Mouse (Mus musculus): ENCODE results near the gene Ftl1. TPM values are rescaled to one million over a fixed set of nuclear protein-coding genes. Genes with fewer than 3 reads are reported as not detected.

Ftl1 gene
- polyA plus RNA-seq, 1 experiment from 2014 or later = 5,335 TPM

DNA sequence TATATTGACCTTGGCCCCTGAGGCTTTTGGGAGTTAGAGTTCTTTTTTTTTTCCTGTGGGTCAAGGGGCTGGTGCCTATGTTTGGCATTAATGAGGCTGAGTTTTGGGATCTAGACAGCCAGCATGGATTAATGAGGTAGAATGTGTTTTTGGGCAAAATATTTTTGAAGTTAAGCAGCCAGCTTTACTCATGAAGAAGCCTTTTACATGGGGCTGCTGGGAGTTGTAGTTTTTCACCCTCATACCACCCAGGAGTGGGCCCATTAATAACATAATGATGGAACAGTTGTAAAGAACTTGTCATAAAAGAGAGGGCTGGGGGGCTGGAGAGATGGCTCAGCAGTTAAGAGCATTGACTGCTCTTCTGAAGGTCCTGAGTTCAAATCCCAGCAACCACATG lies 13.1 kb downstream of the Ftl1 start:
- peaks cover 47% of the 10 kb centered on the region for H3K36me3 ChIP-seq
- no peak for ATAC-seq (ENCODE audit: low FRiP score)

DNA sequence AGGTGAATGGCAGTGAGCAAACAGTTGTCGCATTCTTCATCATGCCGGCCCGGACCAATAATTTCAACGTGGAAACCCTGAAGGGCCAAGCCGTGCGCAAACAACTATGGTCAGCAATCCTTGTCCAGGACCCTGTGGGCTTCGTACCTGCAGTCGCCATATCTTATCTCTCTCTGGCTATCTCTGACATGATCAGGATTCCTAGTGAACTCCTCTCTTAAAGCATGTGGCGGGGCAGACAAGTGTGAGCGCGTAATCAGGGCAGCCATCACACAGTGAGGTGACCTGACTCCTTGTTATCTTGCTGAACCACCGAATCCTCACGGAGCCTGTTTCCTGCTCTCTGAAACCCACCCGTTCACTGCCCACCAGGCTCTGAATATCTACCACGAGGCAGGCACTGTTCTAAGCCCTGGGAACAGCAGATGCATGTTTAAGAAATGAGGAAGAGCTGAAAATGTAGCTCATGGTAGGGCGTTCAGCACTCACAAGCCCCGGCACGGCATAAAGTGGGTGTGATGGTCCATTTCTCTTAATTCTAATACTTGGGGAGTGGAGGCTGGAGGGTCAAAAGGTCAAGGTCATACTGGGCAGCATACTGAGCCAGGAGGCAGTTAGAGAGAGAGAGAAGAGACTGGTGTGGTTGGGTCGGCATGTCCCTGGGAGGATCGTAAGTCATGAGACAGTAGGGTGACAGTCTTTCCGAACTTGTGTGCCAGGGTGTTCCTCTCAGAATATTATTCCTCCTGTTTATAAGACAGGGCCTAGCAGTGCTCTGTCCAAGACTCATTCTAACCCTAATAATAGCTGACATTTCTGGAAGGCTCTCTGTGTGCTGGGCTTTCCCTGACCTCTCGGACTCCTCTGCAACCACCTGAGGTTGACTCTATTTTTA lies 15.9 kb downstream of the Ftl1 start:
- peaks cover 47% of the 10 kb centered on the region for H3K36me3 ChIP-seq

More for the DNA sequence above, 13.1 kb downstream of the Ftl1 start:
- H3K27ac ChIP-seq (replicated peaks) = no peak overlapping the region
- H3K4me3 ChIP-seq (replicated peaks) = no peak overlapping the region
- peaks cover 5% of the 10 kb centered on the region for H3K4me1 ChIP-seq
- no peaks in the 10 kb centered on the region for H3K9me3 ChIP-seq (replicated peaks)
- no peak overlapping the region for H3K9ac ChIP-seq (replicated peaks)
- H3K4me2 ChIP-seq = no peak overlapping the region
- H3K27me3 ChIP-seq (replicated peaks) = no peaks in the 10 kb centered on the region

DNA sequence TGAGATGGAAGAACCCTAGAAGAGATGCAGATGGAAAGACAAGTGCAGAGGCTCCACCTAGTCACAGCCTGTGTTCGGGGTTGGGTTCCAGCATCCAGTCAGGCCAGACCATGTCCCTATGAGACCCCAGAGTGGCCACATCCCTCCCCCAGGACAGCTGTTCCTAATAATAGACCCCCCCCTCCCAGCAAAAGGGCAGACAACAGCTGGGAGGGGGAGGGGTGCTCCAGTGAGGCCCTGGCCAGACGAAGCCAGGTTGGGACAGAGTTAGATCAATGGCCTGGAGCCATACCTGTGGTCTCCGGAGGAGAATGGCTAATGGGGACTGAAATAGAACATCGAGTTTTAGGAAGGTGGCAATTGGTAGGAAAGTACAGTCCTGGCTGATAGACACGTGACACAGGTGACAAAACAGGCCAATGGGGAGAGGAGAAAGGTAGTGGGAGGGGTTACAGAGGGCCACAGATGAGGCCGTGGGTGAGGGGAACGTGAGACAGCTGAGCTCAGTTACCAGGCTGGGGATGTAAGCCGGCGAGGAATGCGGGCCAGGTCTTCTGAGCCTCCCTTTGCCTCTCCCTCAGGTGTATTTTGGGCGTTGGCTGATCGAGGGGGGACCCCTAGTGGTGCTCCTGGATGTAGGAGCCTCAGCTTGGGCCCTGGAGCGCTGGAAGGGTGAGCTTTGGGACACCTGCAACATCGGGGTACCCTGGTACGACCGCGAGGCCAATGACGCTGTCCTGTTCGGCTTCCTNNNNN lies 22.0 kb downstream of the Ftl1 start, which contains the start of gene Ruvbl2:
Gene Ruvbl2 (minus strand): TSS at position 576 of the 756 bp plus-strand sequence.
- Histone ChIP-seq H3K27ac (replicated peaks) (no peak within 1 kb of the TSS), H3K9me3 (replicated peaks) (no peaks in the 10 kb centered on the region), H3K4me2 (peak within 1 kb of the TSS; percentile 30), H3K27me3 (replicated peaks) (no peaks in the 10 kb centered on the region), H3K9ac (replicated peaks) (no peak within 1 kb of the TSS), H3K4me3 (replicated peaks) (no peak within 1 kb of the TSS), H3K4me1 (peaks cover 43% of the 10 kb centered on the region), H3K36me3 (peaks cover 12% of the 10 kb centered on the region)
- 21% methylated on average over 19 of the region's 19 CpGs for WGBS
- no peak for ATAC-seq (ENCODE audit: low FRiP score)

More for the DNA sequence above, 15.9 kb downstream of the Ftl1 start:
- Histone ChIP-seq H3K27ac (replicated peaks) (no peak overlapping the region), H3K4me2 (no peak overlapping the region), H3K4me3 (replicated peaks) (no peak overlapping the region), H3K27me3 (replicated peaks) (no peaks in the 10 kb centered on the region), H3K4me1 (0 out of 2 replicates have a peak, but pooled peaks cover 2% of the 10 kb centered on the region), H3K9me3 (replicated peaks) (no peaks in the 10 kb centered on the region), H3K9ac (replicated peaks) (no peak overlapping the region)
- 91% methylated on average over 22 of the region's 22 CpGs for WGBS
- no peak for ATAC-seq (ENCODE audit: low FRiP score)

DNA sequence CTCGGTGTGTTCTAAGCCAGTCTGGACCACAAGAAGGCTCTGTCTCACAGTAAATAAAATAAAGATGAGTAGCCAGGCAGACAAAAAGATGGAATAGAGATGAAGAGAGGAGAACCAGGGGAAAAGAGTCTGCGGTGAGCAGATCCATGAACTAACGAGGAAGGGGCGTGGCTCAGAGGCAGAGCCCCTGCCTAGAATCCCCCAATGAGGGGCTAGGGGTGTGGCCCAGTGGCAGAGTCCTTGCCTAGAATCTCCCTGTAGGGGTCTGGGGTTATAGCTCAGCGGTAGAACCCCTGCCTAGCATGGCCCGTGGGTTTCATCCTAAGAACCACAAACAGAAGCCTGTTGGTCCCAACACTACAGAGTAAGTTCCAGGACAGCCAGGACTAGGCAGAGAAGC lies 22.6 kb downstream of the Ftl1 start:
- Histone ChIP-seq H3K4me2 (no peak overlapping the region), H3K27ac (replicated peaks) (no peak overlapping the region), H3K36me3 (0 out of 2 replicates have a peak, but pooled peaks cover 8% of the 10 kb centered on the region), H3K9ac (replicated peaks) (no peak overlapping the region), H3K27me3 (replicated peaks) (no peaks in the 10 kb centered on the region), H3K4me3 (replicated peaks) (no peak overlapping the region), H3K9me3 (replicated peaks) (no peaks in the 10 kb centered on the region), H3K4me1 (peaks cover 44% of the 10 kb centered on the region)
- 39% methylated on average over 6 of the region's 6 CpGs for WGBS
- no peak for ATAC-seq (ENCODE audit: low FRiP score)

DNA sequence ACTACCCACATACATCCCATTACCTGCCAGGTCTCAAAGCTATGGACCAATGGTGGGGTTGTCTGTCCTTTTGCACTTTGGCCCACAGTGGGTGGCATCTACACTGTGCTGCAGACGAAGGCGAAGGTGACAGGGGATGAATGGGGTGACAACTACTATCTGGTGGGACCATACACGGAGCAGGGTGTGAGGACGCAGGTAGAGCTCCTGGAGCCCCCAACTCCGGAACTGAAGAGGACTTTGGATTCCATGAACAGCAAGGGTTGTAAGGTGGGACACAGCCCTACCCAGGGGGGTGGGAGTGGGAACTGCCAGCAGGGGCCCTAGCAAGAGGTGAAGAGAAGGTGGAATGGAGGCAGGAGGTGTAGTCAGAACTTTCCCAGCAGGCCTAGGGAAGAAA lies 23.2 kb downstream of the Ftl1 start:
- H3K4me3 ChIP-seq (replicated peaks) = 0 out of 2 replicates have a peak overlapping the region, but pooled peaks have one; percentile 1
- no peak overlapping the region for H3K27ac ChIP-seq (replicated peaks)
- H3K9me3 ChIP-seq (replicated peaks) = no peaks in the 10 kb centered on the region
- WGBS = 91% methylated on average over 5 of the region's 5 CpGs
- 0 out of 2 replicates have a peak, but pooled peaks cover 13% of the 10 kb centered on the region for H3K36me3 ChIP-seq
- ATAC-seq (ENCODE audit: low FRiP score) = no peak
- no peaks in the 10 kb centered on the region for H3K27me3 ChIP-seq (replicated peaks)
- peaks cover 47% of the 10 kb centered on the region for H3K4me1 ChIP-seq
- H3K9ac ChIP-seq (replicated peaks) = no peak overlapping the region
- H3K4me2 ChIP-seq = peak overlapping the region; percentile 98

DNA sequence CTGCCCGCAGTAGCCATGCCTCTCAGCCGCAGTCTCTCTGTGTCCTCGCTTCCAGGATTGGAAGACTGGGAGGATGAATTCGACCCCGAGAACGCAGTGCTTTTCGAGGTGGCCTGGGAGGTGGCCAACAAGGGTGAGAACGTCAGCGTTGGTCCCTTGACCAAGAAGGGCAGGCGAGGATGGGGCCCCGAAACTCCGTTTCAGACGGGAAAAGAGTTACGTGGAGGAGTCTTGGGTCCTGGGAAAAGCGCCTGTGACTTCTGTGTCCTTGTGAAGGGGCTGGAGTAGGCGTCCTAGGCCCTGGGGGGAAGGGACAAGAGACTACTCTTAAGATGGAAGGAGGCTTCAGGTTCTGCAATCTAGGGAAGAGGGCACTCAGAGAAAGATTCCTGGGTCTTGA lies 24.6 kb downstream of the Ftl1 start:
- H3K4me2 ChIP-seq = peak overlapping the region; percentile 98
- H3K36me3 ChIP-seq = 0 out of 2 replicates have a peak, but pooled peaks cover 18% of the 10 kb centered on the region
- peak overlapping the region; percentile 80 for H3K27ac ChIP-seq (replicated peaks)
- H3K4me3 ChIP-seq (replicated peaks) = peak overlapping the region; percentile 84
- H3K4me1 ChIP-seq = peaks cover 48% of the 10 kb centered on the region
- H3K9me3 ChIP-seq (replicated peaks) = no peaks in the 10 kb centered on the region
- peak; percentile 23; the same call in 1 of the 2 replicates for ATAC-seq (ENCODE audit: low FRiP score)
- no peaks in the 10 kb centered on the region for H3K27me3 ChIP-seq (replicated peaks)
- 3% methylated on average over 16 of the region's 16 CpGs for WGBS
- peak overlapping the region; percentile 76 for H3K9ac ChIP-seq (replicated peaks)

DNA sequence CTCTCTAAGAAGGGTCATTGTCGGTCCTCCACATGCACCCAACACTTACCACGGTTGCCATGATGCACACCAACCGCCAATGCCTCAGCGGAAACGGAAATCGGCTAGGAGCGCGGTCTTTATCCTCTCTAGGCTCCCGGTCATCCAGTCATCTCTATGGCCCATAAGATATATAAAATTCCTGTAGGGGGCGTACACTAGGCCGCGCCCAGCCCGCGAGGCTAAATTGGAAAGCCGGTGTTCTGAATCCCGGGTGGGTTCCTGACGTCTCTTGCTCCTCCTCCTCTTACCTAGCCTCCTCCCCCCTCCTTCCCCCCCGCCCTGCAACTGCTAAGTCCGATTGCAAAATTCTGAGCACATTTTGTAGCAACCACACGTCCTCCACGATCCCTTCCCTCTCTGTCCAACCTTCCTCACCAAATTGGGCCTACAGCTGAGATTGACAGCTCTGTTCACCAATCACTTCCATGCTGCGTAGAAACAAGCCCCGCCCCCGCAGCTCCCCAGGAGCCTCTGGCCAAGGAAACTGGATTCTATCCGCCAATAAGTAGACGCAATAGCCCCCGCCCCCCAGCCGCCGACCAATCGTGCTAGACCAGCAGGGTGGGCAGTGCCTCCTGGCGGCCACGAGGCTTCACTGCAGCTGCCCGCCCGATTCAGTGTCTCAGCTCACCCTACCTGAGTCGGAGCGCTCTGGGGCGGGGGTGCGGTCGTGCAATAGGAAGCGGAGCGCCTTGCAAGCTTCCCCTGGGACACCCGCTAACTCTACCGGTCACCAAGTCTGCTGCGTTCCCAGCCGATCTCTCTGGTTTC lies 25.3 kb downstream of the Ftl1 start, which contains the start of gene Gys1:
Gene Gys1 (plus strand): TSS at position 642 of the 813 bp plus-strand sequence.
- H3K36me3 ChIP-seq = peaks cover 24% of the 10 kb centered on the region; the same call in 1 of the 2 replicates
- H3K27ac ChIP-seq (replicated peaks) = peak within 1 kb of the TSS; percentile 89
- H3K27me3 ChIP-seq (replicated peaks) = no peaks in the 10 kb centered on the region
- H3K4me3 ChIP-seq (replicated peaks) = peak within 1 kb of the TSS; percentile 84
- peaks cover 48% of the 10 kb centered on the region for H3K4me1 ChIP-seq
- peak; percentile 97 for ATAC-seq (ENCODE audit: low FRiP score)
- H3K4me2 ChIP-seq = peak within 1 kb of the TSS; percentile 98
- under 1% methylated on average over 45 of the region's 45 CpGs for WGBS
- peak within 1 kb of the TSS; percentile 86 for H3K9ac ChIP-seq (replicated peaks)
- H3K9me3 ChIP-seq (replicated peaks) = no peaks in the 10 kb centered on the region

DNA sequence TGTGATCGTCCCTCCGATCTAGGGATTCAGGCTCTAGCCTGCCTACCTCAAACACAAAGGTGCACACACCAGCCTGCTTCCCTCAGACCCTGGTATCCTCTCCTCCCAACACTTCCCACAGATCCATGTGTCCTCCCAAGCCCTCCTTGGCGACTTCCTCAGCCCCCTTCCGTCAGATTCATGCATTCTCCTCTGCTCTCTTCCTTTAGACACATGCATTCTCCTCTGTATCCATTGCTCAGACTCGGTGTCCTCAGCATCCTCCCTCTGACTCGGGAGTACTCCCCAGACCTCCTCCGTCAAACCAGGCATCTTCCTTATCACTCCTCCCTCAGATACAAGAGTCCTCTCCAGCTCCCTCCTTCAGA lies 25.9 kb downstream of the Ftl1 start:
- ATAC-seq (ENCODE audit: low FRiP score) = 0 out of 2 replicates have a peak, but pooled peaks have one; percentile 0
- Histone ChIP-seq H3K4me1 (peaks cover 48% of the 10 kb centered on the region), H3K9ac (replicated peaks) (peak overlapping the region; percentile 86), H3K4me2 (peak overlapping the region; percentile 98), H3K4me3 (replicated peaks) (peak overlapping the region; percentile 84), H3K36me3 (peaks cover 29% of the 10 kb centered on the region), H3K9me3 (replicated peaks) (no peaks in the 10 kb centered on the region), H3K27ac (replicated peaks) (peak overlapping the region; percentile 89), H3K27me3 (replicated peaks) (no peaks in the 10 kb centered on the region)
- under 1% methylated on average over 7 of the region's 7 CpGs for WGBS

DNA sequence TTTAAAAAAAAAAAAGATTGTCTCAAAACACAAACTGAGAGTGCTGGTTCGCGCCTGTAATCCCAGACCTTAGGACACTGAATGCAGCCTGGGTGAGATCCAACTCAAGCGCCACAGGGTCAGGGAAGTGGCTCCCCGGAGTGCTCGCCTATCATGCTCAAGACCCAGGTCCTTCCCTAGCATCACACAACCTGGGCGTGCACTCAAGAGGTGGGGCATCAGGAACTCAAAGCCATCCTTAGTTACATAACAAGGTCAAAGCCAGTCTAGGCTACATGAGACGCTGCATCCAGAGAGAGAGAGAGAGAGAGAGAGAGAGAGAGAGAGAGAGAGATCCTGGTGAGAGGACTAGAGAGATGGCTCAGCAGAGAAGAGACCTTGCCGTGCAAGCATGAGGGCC lies 33.1 kb downstream of the Ftl1 start:
- no peak for ATAC-seq (ENCODE audit: low FRiP score)
- Histone ChIP-seq H3K27me3 (replicated peaks) (peaks cover 4% of the 10 kb centered on the region), H3K9me3 (replicated peaks) (no peaks in the 10 kb centered on the region), H3K4me3 (replicated peaks) (no peak overlapping the region), H3K4me1 (0 out of 2 replicates have a peak, but pooled peaks cover 2% of the 10 kb centered on the region), H3K36me3 (peaks cover 95% of the 10 kb centered on the region), H3K27ac (replicated peaks) (no peak overlapping the region), H3K4me2 (no peak overlapping the region), H3K9ac (replicated peaks) (no peak overlapping the region)
- WGBS = 94% methylated on average over 8 of the region's 8 CpGs

DNA sequence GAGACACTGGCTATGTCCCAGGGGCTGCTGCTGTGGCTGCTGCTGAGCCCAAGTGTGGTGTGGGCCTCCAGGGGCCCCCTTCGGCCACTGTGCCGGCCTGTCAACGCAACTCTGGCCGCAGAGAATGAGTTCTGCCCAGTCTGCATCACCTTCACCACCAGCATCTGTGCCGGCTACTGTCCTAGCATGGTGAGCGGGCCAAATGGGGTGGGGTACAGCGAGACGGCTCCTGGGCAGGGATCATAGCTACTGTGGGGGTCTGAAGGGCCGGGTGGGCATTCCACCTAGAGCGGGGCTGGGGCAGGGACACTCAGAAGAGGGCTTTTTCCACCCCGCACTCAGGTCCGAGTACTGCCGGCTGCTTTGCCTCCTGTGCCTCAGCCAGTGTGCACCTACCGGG lies 38.5 kb downstream of the Ftl1 start:
- Histone ChIP-seq H3K36me3 (peaks cover 54% of the 10 kb centered on the region), H3K9ac (replicated peaks) (no peak overlapping the region), H3K4me1 (no peaks in the 10 kb centered on the region), H3K9me3 (replicated peaks) (no peaks in the 10 kb centered on the region), H3K4me3 (replicated peaks) (no peak overlapping the region), H3K27me3 (replicated peaks) (peaks cover 57% of the 10 kb centered on the region), H3K4me2 (no peak overlapping the region), H3K27ac (replicated peaks) (no peak overlapping the region)
- no peak for ATAC-seq (ENCODE audit: low FRiP score)
- 93% methylated on average over 14 of the region's 14 CpGs for WGBS

DNA sequence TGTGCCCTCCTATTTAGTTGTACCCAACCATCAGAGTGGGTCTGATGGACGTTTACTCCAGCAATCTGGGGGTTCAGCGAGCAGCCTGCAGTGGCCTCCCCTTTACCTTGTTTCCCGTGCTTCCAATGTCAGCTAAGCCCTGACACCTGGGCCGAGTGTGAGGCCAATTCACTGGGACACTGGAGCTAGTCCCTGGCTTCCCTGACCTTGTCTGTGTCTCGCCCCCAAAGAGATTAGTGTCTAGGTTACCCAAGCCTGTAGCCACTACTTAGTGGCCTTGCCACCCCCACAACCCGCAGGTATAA lies 39.1 kb downstream of the Ftl1 start, which contains the start of gene Lhb:
Gene Lhb (plus strand): TSS at position 206 of the 305 bp plus-strand sequence.
- 55% methylated on average over 6 of the region's 6 CpGs for WGBS
- peaks cover 50% of the 10 kb centered on the region for H3K36me3 ChIP-seq

More for the DNA sequence above, 39.1 kb downstream of the Ftl1 start, which contains the start of gene Lhb:
- peaks cover 3% of the 10 kb centered on the region for H3K4me1 ChIP-seq
- H3K4me3 ChIP-seq (replicated peaks) = no peak within 1 kb of the TSS
- H3K27ac ChIP-seq (replicated peaks) = no peak within 1 kb of the TSS
- no peaks in the 10 kb centered on the region for H3K9me3 ChIP-seq (replicated peaks)
- peaks cover 64% of the 10 kb centered on the region for H3K27me3 ChIP-seq (replicated peaks)
- no peak within 1 kb of the TSS for H3K4me2 ChIP-seq
- ATAC-seq (ENCODE audit: low FRiP score) = no peak
- no peak within 1 kb of the TSS for H3K9ac ChIP-seq (replicated peaks)

Measured in neural tube, embryonic 15.5 days (tissue).